Mouse (Mus musculus) hindbrain, embryonic 14.5 days (tissue): ENCODE measurements around the gene Sh3pxd2b. TPM values are rescaled to one million over a fixed set of nuclear protein-coding genes. Genes with fewer than 3 reads are reported as not detected.
A peak's percentile ranks its signal among the peaks of the same experiment; 100 is the strongest.

Source experiments
- ATAC-seq: fragments of 200-750 bp; cut with Nextera tagmentation; 2 replicates; pipeline ENCODE4 v1.8.0; 2017; ENCODE audit warnings: moderate number of reproducible peaks, mild to moderate bottlenecking, moderate TSS enrichment, moderate library complexity; ENCODE audit not compliant: low FRiP score
- DNase-seq: peaks from one replicate; pipeline ENCODE4 v3.0.0-alpha.2; 2015; ENCODE audit warnings: low spot score
- H3K27ac ChIP-seq: fragments of 300-500 bp; sonication (generic); 2 replicates; pipeline ENCODE4 v1.5.1; 2014; ENCODE audit warnings: mild to moderate bottlenecking, moderate library complexity
- H3K27me3 ChIP-seq: fragments of 300-500 bp; sonication (generic); 2 replicates; pipeline ENCODE4 v1.6.1; 2014; ENCODE audit warnings: mild to moderate bottlenecking, low read length, mixed read lengths; ENCODE audit not compliant: control insufficient read depth, insufficient read depth
- H3K36me3 ChIP-seq: fragments of 300-500 bp; sonication (generic); replicated peaks from 2 replicates; pipeline ENCODE4 v1.6.1; 2014; ENCODE audit not compliant: control insufficient read depth, insufficient read depth
- H3K4me1 ChIP-seq: fragments of 300-500 bp; sonication (generic); replicated peaks from 2 replicates; pipeline ENCODE4 v1.6.1; 2014; ENCODE audit warnings: antibody characterized with exemption, low read length, mixed read lengths; ENCODE audit not compliant: control insufficient read depth, insufficient read depth
- H3K4me2 ChIP-seq: fragments of 300-500 bp; sonication (generic); replicated peaks from 2 replicates; pipeline ENCODE4 v1.6.1; 2014; ENCODE audit warnings: mild to moderate bottlenecking, moderate library complexity
- H3K4me3 ChIP-seq: fragments of 300-500 bp; sonication (generic); replicated peaks from 2 replicates; pipeline ENCODE4 v1.5.1; 2014; ENCODE audit warnings: mild to moderate bottlenecking, low read length
- H3K9ac ChIP-seq: fragments of 300-500 bp; sonication (generic); 2 replicates; pipeline ENCODE4 v1.6.1; 2014
- H3K9me3 ChIP-seq: fragments of 300-500 bp; sonication (generic); 2 replicates; pipeline ENCODE4 v1.6.1; 2016; ENCODE audit warnings: low read length; ENCODE audit not compliant: control insufficient read depth
- WGBS: fragments of 180-500 bp; shearing (Covaris S2); extraction: QIAGEN DNeasy Blood & Tissue Kit; methylation state at CpG from one replicate; pipeline ENCODE4 v1.1.7; 2014; 5-methylcytosine and 5-hydroxymethylcytosine counted together
- polyA plus RNA-seq: library from polyadenylated mRNA; unstranded; fragments of >200 nt; fragmentation: Nextera tagmentation; extraction: Ambion mirVana; gene quantifications from 2 replicates; pipeline ENCODE4 v1.2.1, GENCODE M21; 2014

Gene Sh3pxd2b
- polyA plus RNA-seq, 1 experiment from 2014 or later: 23.4 TPM

DNA sequence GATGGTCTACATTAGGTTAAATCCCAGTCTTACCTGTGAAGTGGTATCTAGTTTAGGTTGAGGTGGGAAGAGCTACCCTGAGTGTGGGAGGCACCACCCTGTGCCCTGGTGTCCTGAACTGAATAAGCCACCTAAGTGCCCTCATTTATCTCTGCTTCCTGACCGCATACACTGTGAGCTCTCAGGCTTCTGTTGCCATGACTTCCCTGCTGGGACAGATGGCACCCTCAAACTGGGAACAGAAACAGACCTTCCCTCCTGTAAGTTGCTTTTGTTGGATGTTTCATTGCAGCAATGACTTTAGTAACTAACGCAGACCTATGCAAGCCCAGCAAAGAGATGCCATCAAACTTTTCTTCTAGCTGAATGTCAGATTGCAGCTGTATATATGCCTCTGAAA is 14.4 kb upstream of the Sh3pxd2b start:
- Histone ChIP-seq H3K9me3 (peaks cover 5% of the 10 kb centered on the region; the same call in 1 of the 2 replicates), H3K27me3 (no peaks in the 10 kb centered on the region), H3K4me3 (no peak overlapping the region), H3K4me1 (no peaks in the 10 kb centered on the region; the same call in 1 of the 2 replicates), H3K4me2 (no peak overlapping the region), H3K36me3 (no peaks in the 10 kb centered on the region), H3K27ac (no peak overlapping the region), H3K9ac (no peak overlapping the region)
- DNase-seq: no peak
- 75% methylated on average over 2 of the region's 2 CpGs for WGBS
- no peak for ATAC-seq

- no peak overlapping the region for H3K4me3 ChIP-seq
- H3K9ac ChIP-seq: no peak overlapping the region
- H3K27ac ChIP-seq: no peak overlapping the region
- no peak for ATAC-seq
- no peak overlapping the region for H3K4me2 ChIP-seq
- WGBS: 91% methylated on average over 6 of the region's 6 CpGs
- H3K9me3 ChIP-seq: peaks cover 5% of the 10 kb centered on the region; the same call in 1 of the 2 replicates
- H3K36me3 ChIP-seq: no peaks in the 10 kb centered on the region
- no peaks in the 10 kb centered on the region for H3K27me3 ChIP-seq
- H3K4me1 ChIP-seq: no peaks in the 10 kb centered on the region
- no peak for DNase-seq
These were observed 11.1 kb upstream of the Sh3pxd2b start for GRCm38 (mm10) chr11:32336435-32336907.

DNA sequence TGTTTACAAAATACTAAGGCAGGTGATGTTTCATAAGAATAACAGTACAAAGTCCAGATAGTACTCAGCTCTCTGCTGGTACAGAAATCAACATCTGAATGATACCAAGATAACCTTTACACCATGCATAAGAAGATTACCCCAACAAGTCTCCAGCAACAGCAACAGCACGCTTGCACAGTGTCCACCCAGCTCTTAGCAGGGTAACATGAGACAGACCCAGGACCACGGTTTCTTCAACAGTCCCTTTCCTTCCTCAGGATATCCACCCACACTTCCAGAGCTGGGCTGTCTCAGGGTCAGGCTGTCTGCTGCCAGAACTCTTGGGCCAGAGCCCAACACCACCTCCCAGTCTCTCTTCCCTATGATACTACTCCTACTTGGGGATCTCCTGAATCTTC is 8.5 kb upstream of the Sh3pxd2b start:
- Histone ChIP-seq H3K4me2 (no peak overlapping the region), H3K9me3 (peaks cover 5% of the 10 kb centered on the region; the same call in 1 of the 2 replicates), H3K27me3 (no peaks in the 10 kb centered on the region), H3K4me1 (no peaks in the 10 kb centered on the region), H3K36me3 (no peaks in the 10 kb centered on the region), H3K4me3 (no peak overlapping the region), H3K27ac (no peak overlapping the region), H3K9ac (no peak overlapping the region)
- no peak for DNase-seq
- ATAC-seq: no peak
- WGBS: 66% methylated on average over 2 of the region's 2 CpGs

GRCm38 (mm10) chr11:32340476-32341473 is 6.8 kb upstream of the Sh3pxd2b start:
- peak; percentile 68 for DNase-seq
- Histone ChIP-seq H3K36me3 (no peaks in the 10 kb centered on the region), H3K4me1 (no peaks in the 10 kb centered on the region), H3K4me3 (no peak overlapping the region), H3K27me3 (no peaks in the 10 kb centered on the region), H3K9ac (no peak overlapping the region), H3K4me2 (no peak overlapping the region), H3K27ac (no peak overlapping the region), H3K9me3 (peaks cover 5% of the 10 kb centered on the region; the same call in 1 of the 2 replicates)
- ATAC-seq: 0 out of 2 replicates have a peak, but pooled peaks have one; percentile 36
- WGBS: 54% methylated on average over 17 of the region's 17 CpGs

DNA sequence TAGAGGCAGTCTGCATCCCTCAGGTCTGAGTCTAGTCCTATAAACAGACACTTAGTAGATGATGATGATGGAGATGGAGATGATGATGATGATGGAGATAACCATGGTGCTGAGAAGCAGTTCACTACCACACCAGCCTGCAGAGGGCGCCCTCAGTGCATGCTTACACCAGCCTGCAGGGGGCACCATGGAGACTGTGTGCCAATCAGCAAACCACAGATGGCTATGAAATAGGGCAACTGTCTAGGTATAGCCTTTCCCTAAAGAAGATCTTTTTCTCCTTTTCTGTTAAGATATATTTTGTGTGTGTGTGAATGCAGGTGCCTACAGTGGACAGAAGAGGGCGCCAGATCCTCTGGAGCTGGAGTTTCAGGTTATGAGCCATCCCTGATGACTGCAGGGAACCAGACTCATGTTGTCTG is 4.8 kb upstream of the Sh3pxd2b start:
- 3% methylated on average over 2 of the region's 2 CpGs for WGBS
- Histone ChIP-seq H3K27ac (no peak overlapping the region), H3K36me3 (no peaks in the 10 kb centered on the region), H3K4me3 (no peak overlapping the region), H3K9ac (no peak overlapping the region), H3K9me3 (no peaks in the 10 kb centered on the region), H3K4me2 (no peak overlapping the region), H3K27me3 (no peaks in the 10 kb centered on the region), H3K4me1 (0 out of 2 replicates have a peak, but pooled peaks cover 7% of the 10 kb centered on the region)
- DNase-seq (peak; percentile 60), ATAC-seq (no peak)

DNA sequence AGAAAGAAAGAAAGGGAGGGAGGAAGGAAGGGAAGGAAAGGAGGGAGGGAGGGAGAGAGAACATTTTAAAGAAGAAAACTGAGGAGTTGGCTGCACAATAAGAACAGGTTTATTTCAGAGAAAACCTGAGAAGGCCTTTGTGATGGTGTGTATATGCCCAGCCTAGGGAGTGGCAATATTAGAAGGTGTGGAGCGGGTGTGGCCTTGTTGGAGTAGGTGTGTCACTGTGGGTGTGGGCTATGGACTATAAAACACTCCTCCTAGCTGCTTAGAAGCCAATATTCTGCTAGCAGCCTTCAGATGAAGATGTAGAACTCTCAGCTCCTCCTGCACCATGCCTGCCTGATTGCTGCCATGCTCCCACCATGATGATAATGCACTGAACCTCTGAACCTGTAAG is 4.3 kb upstream of the Sh3pxd2b start:
- no peak overlapping the region for H3K4me2 ChIP-seq
- ATAC-seq: no peak
- no peaks in the 10 kb centered on the region for H3K9me3 ChIP-seq
- no peaks in the 10 kb centered on the region for H3K36me3 ChIP-seq
- H3K4me1 ChIP-seq: 0 out of 2 replicates have a peak, but pooled peaks cover 7% of the 10 kb centered on the region
- H3K27me3 ChIP-seq: no peaks in the 10 kb centered on the region
- no peak overlapping the region for H3K27ac ChIP-seq
- no peak overlapping the region for H3K9ac ChIP-seq
- WGBS: 95% methylated on average over 1 of the region's 1 CpGs
- no peak overlapping the region for H3K4me3 ChIP-seq
- no peak for DNase-seq

DNA sequence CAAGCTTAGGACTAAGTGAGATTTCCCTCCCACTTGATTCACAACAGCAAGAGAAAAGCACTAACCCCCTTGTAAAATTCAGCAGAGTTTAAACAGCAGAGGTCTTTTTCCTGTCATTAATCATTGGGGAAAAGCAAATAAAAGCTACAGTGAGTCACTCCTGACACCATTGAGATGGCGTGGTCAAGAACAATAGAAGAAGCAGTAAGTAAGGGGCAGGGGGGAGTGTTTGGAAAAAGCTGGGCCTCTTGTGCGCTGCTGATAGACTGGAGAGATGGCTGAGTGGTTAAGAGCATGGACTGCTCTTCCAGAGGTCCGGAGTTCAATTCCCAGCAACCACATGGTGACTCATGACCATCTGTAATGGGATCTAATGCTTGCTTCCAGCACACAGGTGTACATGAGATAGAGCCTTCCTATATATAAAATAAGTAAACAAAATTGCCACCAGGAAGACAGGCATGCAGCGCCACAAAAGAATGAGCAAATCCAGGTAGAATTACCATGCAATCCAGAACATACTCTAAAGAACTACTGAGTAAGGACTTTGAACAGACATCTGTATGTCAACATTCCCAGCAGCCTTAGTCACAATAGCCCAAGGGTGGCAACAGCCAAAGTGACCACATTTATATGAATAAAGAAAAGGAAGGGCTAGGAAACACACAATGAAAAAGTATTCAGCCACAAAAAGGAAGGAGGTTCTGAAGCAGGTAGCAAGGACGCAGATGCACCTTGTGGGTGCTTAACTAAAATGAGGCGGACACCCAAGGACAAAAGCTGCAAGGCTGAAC is 1.9 kb upstream of the Sh3pxd2b start:
- no peaks in the 10 kb centered on the region for H3K27me3 ChIP-seq
- H3K9ac ChIP-seq: no peak overlapping the region
- peaks cover 25% of the 10 kb centered on the region for H3K4me1 ChIP-seq
- no peak overlapping the region for H3K4me2 ChIP-seq
- ATAC-seq (no peak), DNase-seq (no peak)
- H3K36me3 ChIP-seq: no peaks in the 10 kb centered on the region
- H3K27ac ChIP-seq: no peak overlapping the region
- no peak overlapping the region for H3K4me3 ChIP-seq
- H3K9me3 ChIP-seq: no peaks in the 10 kb centered on the region
- WGBS: 74% methylated on average over 6 of the region's 6 CpGs

DNA sequence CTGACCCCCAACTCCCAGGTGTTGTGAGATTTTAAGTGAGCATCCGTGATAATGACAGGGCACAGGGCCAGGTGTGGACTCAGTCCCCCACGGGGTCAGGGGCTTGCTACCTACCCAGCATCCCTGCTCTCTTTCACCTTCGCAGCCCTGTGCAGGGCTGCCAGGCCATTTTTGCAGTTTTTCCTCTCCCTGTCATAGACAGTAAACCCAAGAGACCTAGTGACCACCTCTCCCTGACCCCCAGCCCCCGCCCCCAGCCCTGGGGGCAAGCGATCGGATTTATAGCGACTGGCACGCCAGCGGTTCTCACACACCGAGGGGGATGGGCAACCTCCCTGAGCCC is 385 bp upstream of the Sh3pxd2b start:
- peak overlapping the region; percentile 95 for H3K9ac ChIP-seq
- DNase-seq (no peak), ATAC-seq (peak; percentile 38; the same call in 1 of the 2 replicates)
- 9% methylated on average over 10 of the region's 10 CpGs for WGBS
- peak overlapping the region; percentile 79 for H3K4me2 ChIP-seq
- peak overlapping the region; percentile 85 for H3K27ac ChIP-seq
- H3K27me3 ChIP-seq: no peaks in the 10 kb centered on the region
- peak overlapping the region; percentile 81 for H3K4me3 ChIP-seq
- H3K4me1 ChIP-seq: peaks cover 25% of the 10 kb centered on the region
- 0 out of 2 replicates have a peak, but pooled peaks cover 10% of the 10 kb centered on the region for H3K36me3 ChIP-seq
- no peaks in the 10 kb centered on the region for H3K9me3 ChIP-seq
